Mouse (Mus musculus): ENCODE measurements around the gene Stx5a. TPM values are rescaled to one million over a fixed set of nuclear protein-coding genes. Genes with fewer than 3 reads are reported as not detected.

Stx5a gene
- polyA plus RNA-seq, 1 experiment from 2014 or later, result 36.3 TPM

DNA sequence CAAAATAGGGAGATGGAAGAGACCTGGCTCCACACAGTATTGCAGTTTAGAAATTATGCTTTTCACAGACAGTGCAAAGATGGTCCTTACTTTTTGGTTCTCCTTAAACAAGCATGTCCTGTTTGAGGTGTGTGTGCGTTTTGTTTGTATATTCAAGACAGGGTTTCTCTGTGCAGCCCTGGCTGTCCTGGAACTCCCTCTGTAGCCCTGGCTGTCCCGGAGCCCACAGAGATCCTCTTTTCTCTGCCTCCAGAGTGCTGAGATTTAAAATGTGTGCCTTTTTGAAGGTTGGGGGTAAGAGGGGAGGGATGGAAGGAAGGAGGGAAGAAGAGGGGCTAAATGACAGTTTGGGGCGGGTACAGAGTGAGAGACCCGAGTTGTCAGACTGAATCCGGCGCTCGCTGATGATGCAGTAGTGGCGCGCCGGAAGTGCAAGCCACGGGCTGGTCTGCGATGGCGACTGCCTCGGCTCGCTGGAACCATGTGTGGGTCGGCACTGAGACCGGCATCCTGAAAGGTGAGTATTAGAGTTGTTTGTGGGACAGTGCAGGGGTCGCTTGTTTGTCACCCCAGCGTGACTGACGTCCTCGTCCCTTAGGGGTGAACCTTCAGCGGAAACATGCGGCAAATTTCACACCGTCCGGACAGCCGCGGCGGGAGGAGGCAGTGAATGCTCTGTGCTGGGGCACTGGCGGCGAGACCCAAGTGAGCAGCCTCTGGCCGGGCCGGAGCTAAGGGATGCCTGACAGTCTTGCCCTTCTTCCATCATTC is 5.6 kb upstream of the Stx5a start, which contains the start of gene Wdr74:
Wdr74 (plus strand) TSS at position 439 of the 771 bp plus-strand sequence.
- ATAC-seq (peak; percentile 95), DNase-seq (peak; percentile 92)
- no peak for TF ChIP-seq CTCF (IDR thresholded peaks at IDR 0.05; ENCODE audit: low read depth)
- Histone ChIP-seq H3K4me1 (ENCODE audit: insufficient read depth) (peaks cover 6% of the 10 kb centered on the region), H3K4me2 (ENCODE audit: low read depth, low read length) (peak within 1 kb of the TSS; percentile 88), H3K36me3 (replicated peaks; ENCODE audit: insufficient read depth, low read length) (peaks cover 30% of the 10 kb centered on the region), H3K9me3 (ENCODE audit: low read length) (no peaks in the 10 kb centered on the region), H3K27me3 (ENCODE audit: insufficient read depth, low read length) (no peaks in the 10 kb centered on the region), H3K9ac (replicated peaks) (peak within 1 kb of the TSS; percentile 84), H3K27ac (ENCODE audit: low read depth) (peak within 1 kb of the TSS; percentile 73), H3K4me3 (ENCODE audit: low read depth, low read length) (peak within 1 kb of the TSS; percentile 83)
- under 1% methylated on average over 32 of the region's 32 CpGs for WGBS (ENCODE audit: insufficient replicate concordance)

DNA sequence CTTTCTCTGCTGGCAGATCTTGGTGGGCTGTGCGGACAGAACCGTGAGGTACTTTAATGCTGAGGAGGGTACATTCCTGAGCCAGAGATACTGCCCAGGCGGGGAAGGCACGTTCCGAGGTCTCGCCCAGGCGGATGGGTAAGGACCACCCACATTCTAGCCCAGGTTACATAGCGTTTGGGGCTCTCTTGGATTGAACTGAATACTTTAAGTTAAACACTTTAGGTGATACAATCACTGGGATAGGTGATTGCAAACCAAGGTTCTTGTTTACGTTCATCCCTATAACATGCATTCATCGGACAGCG is 5.1 kb upstream of the Stx5a start:
- Histone ChIP-seq H3K4me3 (ENCODE audit: low read depth, low read length) (peak overlapping the region; percentile 83), H3K27ac (ENCODE audit: low read depth) (peak overlapping the region; percentile 73), H3K4me1 (ENCODE audit: insufficient read depth) (peaks cover 12% of the 10 kb centered on the region), H3K27me3 (ENCODE audit: insufficient read depth, low read length) (no peaks in the 10 kb centered on the region), H3K36me3 (replicated peaks; ENCODE audit: insufficient read depth, low read length) (peaks cover 32% of the 10 kb centered on the region), H3K9me3 (ENCODE audit: low read length) (no peaks in the 10 kb centered on the region), H3K4me2 (ENCODE audit: low read depth, low read length) (peak overlapping the region; percentile 88), H3K9ac (replicated peaks) (peak overlapping the region; percentile 84)
- ATAC-seq (peak; percentile 30), DNase-seq (no peak)
- TF ChIP-seq EP300 (IDR thresholded peaks at IDR 0.05; ENCODE audit: low read depth) (no peak), CTCF (IDR thresholded peaks at IDR 0.05; ENCODE audit: low read depth) (no peak)
- WGBS (ENCODE audit: insufficient replicate concordance), result 2% methylated on average over 11 of the region's 11 CpGs

DNA sequence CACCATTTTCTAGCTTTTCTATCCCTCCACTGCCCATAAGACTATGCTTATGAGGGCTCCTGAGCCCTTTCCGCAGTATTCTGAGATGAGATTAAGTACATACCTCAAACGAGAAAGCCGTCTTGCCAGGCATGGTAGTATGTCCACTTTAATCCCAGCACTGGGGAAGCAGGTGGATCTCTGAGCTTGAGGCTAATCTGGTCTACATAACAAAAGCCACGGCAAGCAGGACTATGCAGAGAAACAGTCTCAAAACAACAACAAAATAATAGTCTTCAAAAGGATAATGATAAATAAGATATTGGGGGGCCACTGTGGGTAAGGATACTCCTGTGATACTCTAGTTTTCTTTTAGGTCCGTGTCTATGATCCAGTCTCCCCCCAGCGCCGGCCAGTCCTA is 2.3 kb upstream of the Stx5a start:
- Histone ChIP-seq H3K9me3 (ENCODE audit: low read length) (no peaks in the 10 kb centered on the region), H3K36me3 (replicated peaks; ENCODE audit: insufficient read depth, low read length) (peaks cover 42% of the 10 kb centered on the region), H3K9ac (replicated peaks) (no peak overlapping the region), H3K27ac (ENCODE audit: low read depth) (no peak overlapping the region), H3K4me2 (ENCODE audit: low read depth, low read length) (no peak overlapping the region), H3K4me1 (ENCODE audit: insufficient read depth) (peaks cover 20% of the 10 kb centered on the region), H3K4me3 (ENCODE audit: low read depth, low read length) (no peak overlapping the region), H3K27me3 (ENCODE audit: insufficient read depth, low read length) (no peaks in the 10 kb centered on the region)
- WGBS (ENCODE audit: insufficient replicate concordance), result 76% methylated on average over 7 of the region's 7 CpGs
- TF ChIP-seq CTCF (IDR thresholded peaks at IDR 0.05; ENCODE audit: low read depth) (no peak), EP300 (IDR thresholded peaks at IDR 0.05; ENCODE audit: low read depth) (no peak)
- no peak for DNase-seq
- no peak for ATAC-seq

DNA sequence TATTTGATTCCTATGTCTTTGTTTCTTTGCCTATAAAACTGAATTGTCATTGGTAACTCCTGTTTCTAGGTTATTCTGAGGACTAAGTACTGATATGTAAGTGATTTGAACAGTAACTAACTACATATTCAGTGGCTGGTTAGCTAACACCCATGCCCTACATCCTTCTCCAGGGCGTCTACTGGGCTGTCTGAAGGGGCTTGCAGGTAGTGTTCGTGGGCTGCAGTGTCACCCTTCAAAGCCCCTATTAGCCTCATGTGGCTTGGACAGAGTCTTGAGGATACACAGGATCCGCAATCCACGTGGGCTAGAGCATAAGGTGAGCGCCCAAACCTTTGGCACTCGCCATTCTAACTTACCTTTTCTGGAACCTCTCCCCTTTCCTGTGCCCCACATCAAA is 1.6 kb upstream of the Stx5a start:
- no peak for ATAC-seq
- Histone ChIP-seq H3K9me3 (ENCODE audit: low read length) (no peaks in the 10 kb centered on the region), H3K9ac (replicated peaks) (no peak overlapping the region), H3K27me3 (ENCODE audit: insufficient read depth, low read length) (no peaks in the 10 kb centered on the region), H3K4me2 (ENCODE audit: low read depth, low read length) (no peak overlapping the region), H3K4me1 (ENCODE audit: insufficient read depth) (peaks cover 20% of the 10 kb centered on the region), H3K36me3 (replicated peaks; ENCODE audit: insufficient read depth, low read length) (peaks cover 42% of the 10 kb centered on the region), H3K4me3 (ENCODE audit: low read depth, low read length) (no peak overlapping the region), H3K27ac (ENCODE audit: low read depth) (no peak overlapping the region)
- WGBS (ENCODE audit: insufficient replicate concordance), result 79% methylated on average over 6 of the region's 6 CpGs
- DNase-seq, result no peak
- no peak for TF ChIP-seq EP300 (IDR thresholded peaks at IDR 0.05; ENCODE audit: low read depth)
- no peak for TF ChIP-seq CTCF (IDR thresholded peaks at IDR 0.05; ENCODE audit: low read depth)

DNA sequence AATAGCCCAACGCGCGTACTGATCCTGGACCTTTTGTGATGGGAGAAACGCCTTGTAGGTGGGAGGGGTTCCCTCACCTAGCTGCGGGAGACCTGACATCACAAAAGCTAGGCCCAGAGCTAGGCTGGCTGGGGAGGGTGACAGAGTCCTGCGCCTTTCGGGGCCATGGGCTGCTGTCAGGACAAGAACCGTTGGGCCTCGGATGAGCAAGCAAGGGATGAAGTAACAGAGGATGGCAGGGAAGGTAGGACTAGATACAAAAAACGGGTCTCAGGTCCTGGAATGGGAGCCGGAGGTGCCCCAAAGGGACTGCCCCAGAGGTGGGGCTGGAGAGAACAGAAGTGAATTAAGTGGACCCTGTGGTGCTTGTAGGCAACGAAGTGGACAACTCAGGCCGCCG is 610 bp upstream of the Stx5a start, which contains the start of gene 1700092M07Rik:
1700092M07Rik (plus strand) TSS at position 116 of the 400 bp plus-strand sequence.
- H3K4me3 ChIP-seq (ENCODE audit: low read depth, low read length), result peak within 1 kb of the TSS; percentile 70
- H3K4me1 ChIP-seq (ENCODE audit: insufficient read depth), result peaks cover 16% of the 10 kb centered on the region
- H3K9me3 ChIP-seq (ENCODE audit: low read length), result no peaks in the 10 kb centered on the region
- H3K4me2 ChIP-seq (ENCODE audit: low read depth, low read length), result peak within 1 kb of the TSS; percentile 92
- no peak for ATAC-seq
- peak within 1 kb of the TSS; percentile 84 for H3K9ac ChIP-seq (replicated peaks)
- H3K27me3 ChIP-seq (ENCODE audit: insufficient read depth, low read length), result no peaks in the 10 kb centered on the region
- 69% methylated on average over 14 of the region's 14 CpGs for WGBS (ENCODE audit: insufficient replicate concordance)
- peaks cover 50% of the 10 kb centered on the region for H3K36me3 ChIP-seq (replicated peaks; ENCODE audit: insufficient read depth, low read length)
- H3K27ac ChIP-seq (ENCODE audit: low read depth), result peak within 1 kb of the TSS; percentile 92
- TF ChIP-seq EP300 (IDR thresholded peaks at IDR 0.05; ENCODE audit: low read depth) (no peak), CTCF (IDR thresholded peaks at IDR 0.05; ENCODE audit: low read depth) (no peak)
- DNase-seq, result no peak

DNA sequence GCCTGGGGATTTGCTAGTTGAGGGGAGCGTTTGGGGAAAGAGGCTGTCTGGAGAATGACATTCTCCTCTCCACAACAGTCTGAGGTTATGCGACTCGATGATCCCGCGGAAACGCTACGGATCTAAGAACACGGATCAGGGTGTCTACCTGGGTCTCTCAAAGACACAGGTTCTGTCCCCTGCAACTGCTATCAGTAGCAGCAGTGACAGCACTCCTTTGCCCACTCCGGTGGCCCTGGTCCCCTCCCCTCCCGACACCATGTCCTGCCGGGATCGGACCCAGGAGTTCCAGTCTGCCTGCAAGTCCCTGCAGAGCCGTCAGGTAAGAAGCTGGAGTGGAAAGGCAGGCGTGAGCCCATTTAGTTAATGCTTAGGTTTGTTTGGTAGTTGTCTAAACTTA is 963 bp downstream of the Stx5a start:
- H3K4me3 ChIP-seq (ENCODE audit: low read depth, low read length), result peak overlapping the region; percentile 70
- WGBS (ENCODE audit: insufficient replicate concordance), result 7% methylated on average over 14 of the region's 14 CpGs
- TF ChIP-seq CTCF (IDR thresholded peaks at IDR 0.05; ENCODE audit: low read depth), result no peak
- TF ChIP-seq EP300 (IDR thresholded peaks at IDR 0.05; ENCODE audit: low read depth), result no peak
- H3K27me3 ChIP-seq (ENCODE audit: insufficient read depth, low read length), result no peaks in the 10 kb centered on the region
- peaks cover 16% of the 10 kb centered on the region for H3K4me1 ChIP-seq (ENCODE audit: insufficient read depth)
- peaks cover 65% of the 10 kb centered on the region for H3K36me3 ChIP-seq (replicated peaks; ENCODE audit: insufficient read depth, low read length)
- ATAC-seq, result no peak
- H3K4me2 ChIP-seq (ENCODE audit: low read depth, low read length), result peak overlapping the region; percentile 92
- H3K27ac ChIP-seq (ENCODE audit: low read depth), result peak overlapping the region; percentile 92
- H3K9ac ChIP-seq (replicated peaks), result peak overlapping the region; percentile 84
- no peaks in the 10 kb centered on the region for H3K9me3 ChIP-seq (ENCODE audit: low read length)
- peak; percentile 31 for DNase-seq

All from liver, postnatal 0 days (tissue).